Mouse (Mus musculus) mouse trophoblast stem cell (cell line): ENCODE measurements around the gene Pde11a.

Experiments
- in situ Hi-C, 2 experiments: fragments of 300-500 bp; cut with MseI, MboI; formaldehyde crosslinking; loops; 2 replicates in 1 of 2; 3 replicates in 1 of 2; pipeline ENCODE4 v1.15.1; 2025

The Pde11a gene

GRCm38 (mm10) chr2:76323185-76323875 is 15.2 kb downstream of the Pde11a start:
- in situ Hi-C loops, result no loop called here

- in situ Hi-C loops, result no loop called here
Observed at GRCm38 (mm10) chr2:76320336-76320735, 18.2 kb downstream of the Pde11a start.

GRCm38 (mm10) chr2:76319231-76319630 is 19.3 kb downstream of the Pde11a start:
- in situ Hi-C loops, result no loop called here

- in situ Hi-C loops, result no loop called here
Observed at GRCm38 (mm10) chr2:76287671-76288070, 50.9 kb downstream of the Pde11a start.

DNA sequence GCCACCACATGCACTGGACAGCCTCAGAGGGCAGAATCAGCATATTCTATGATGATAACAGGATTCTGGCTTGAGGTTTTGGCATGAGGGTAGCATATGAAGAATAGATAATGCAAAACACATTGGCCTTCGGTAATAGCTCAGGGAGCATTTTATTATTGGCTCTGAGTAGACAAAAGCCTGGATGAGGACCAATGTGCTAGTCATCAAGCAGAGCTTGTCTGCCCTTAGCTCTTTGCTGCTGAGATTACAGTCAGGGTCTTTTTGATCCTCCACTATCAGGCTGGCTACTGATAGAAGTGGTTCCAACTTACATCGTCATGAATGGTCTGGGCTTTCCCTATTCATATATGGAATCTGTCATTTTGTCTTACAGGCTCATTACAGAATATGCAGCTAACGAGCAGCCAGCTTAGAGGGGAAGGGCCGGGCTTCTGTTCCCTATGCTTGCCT is 52.3 kb downstream of the Pde11a start:
- in situ Hi-C loops, result no loop called here

DNA sequence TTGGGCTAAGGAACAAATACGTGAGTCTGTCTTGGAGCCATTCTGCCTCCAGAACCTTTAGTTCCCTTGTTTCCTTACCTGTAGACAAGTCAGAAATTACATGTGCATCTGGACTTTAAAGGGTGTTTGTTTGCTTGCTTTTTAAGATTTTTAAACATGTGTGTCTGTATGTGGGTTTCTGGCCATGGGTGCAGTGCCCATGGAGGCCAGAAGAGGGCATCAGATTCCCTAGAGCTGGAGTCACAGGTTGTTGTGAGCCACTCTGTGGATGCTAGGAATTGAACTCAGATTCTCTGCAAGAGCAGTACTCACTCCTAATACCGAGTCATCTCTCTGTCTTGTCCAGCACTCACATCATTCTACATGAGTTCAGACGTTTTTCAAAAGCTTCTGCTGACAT is 53.4 kb downstream of the Pde11a start:
- in situ Hi-C loops, result no loop called here

GRCm38 (mm10) chr2:76283378-76284132 is 55.0 kb downstream of the Pde11a start:
- in situ Hi-C loops, result no loop called here

GRCm38 (mm10) chr2:76269494-76269893 is 69.1 kb downstream of the Pde11a start:
- in situ Hi-C loops, result no loop called here

- in situ Hi-C loops, result no loop called here
Observed at GRCm38 (mm10) chr2:76267335-76267734, 71.2 kb downstream of the Pde11a start.

DNA sequence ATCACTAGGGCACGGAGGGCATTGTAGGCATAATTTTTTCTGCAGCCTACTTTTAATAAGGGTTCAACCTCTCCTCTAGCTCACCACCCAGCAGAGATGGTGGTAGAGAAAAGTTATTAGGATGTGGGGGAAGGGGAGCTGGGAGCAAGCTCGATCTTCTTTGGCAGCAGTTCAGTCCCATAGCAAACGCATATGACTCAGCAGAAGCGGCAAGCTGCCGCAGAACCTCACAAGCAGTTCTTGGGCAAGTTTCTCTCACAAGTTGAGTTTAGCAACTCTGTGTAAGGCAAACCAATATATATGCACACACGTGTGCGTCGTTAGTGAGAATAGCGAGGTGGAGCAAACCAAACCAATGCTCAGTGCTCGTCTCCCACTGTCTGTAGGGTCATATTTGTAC is 72.0 kb downstream of the Pde11a start:
- in situ Hi-C loops, result no loop called here

- in situ Hi-C loops, result no loop called here
Observed at GRCm38 (mm10) chr2:76264258-76264657, 74.3 kb downstream of the Pde11a start.

GRCm38 (mm10) chr2:76262661-76263060 is 75.9 kb downstream of the Pde11a start:
- in situ Hi-C loops, result no loop called here

DNA sequence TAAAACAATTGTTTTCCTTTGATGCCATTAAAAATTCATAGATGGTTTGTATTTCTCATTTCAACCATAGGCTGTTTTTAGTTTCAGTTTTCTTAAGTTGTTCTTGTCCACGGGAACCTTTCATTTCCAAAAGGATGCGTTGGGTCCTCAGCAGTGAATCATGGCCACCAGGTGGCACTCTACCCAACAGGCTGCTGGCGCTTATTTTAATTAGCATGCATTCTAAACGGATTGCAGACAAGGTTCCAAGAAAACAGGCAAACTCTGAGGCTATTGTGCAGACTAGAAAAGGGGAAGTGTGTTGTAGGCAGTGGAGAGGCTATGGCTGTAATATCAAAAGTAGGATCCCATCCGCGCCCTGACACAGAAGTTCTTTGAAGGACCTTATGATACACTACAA is 83.7 kb downstream of the Pde11a start:
- in situ Hi-C loops, result loop anchor here in 1 of 2 experiments (5.0 kb wide), 1 partner anchor 102 kb away; no protein-coding TSS in a partner anchor

GRCm38 (mm10) chr2:76251379-76251778 is 87.2 kb downstream of the Pde11a start:
- in situ Hi-C loops, result loop anchor here in 1 of 2 experiments (5.0 kb wide), 1 partner anchor 106 kb away; no protein-coding TSS in a partner anchor

DNA sequence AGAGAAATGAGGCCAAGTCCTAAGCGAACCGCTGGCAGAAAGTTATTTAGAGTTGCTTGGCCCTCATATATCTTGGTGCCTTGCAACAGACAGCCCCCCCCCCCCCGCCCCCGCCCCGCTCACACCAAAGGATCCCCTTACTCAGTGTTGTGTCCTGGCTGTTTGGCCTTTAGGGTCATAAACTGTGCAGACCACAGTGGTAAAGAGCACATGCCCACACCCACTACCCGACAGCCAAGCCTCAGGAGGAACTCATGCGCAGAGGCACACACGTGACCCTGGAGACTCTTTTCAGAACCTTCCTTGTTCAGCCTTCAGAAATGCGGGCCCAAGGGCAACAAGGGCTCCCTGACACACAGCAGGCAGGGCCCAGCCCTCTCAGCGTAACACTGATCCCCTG is 90.3 kb downstream of the Pde11a start:
- in situ Hi-C loops, result no loop called here

DNA sequence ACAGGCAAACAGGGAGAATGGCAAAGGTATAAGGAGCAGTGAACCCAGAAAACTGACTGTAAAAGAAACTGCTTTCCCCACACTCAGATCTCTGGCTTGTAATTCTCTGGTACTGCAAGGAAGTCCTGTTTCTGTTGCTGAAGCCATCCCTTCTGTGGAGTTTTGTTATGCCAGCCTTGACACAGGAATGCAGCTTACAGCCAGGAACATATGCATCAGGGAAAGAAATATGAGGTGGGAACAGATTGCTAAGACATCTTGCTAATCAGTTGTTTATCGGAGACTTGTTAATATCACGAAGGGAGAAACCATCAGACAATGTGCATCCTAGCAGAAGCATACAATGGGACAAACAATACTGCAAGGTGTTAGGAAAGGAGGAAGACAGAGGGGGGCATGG is 99.4 kb downstream of the Pde11a start:
- in situ Hi-C loops, result no loop called here

- in situ Hi-C loops, result no loop called here
Observed at GRCm38 (mm10) chr2:76238496-76238895, 100.1 kb downstream of the Pde11a start.

- in situ Hi-C loops, result no loop called here
Observed at GRCm38 (mm10) chr2:76237638-76238420, 100.7 kb downstream of the Pde11a start.

DNA sequence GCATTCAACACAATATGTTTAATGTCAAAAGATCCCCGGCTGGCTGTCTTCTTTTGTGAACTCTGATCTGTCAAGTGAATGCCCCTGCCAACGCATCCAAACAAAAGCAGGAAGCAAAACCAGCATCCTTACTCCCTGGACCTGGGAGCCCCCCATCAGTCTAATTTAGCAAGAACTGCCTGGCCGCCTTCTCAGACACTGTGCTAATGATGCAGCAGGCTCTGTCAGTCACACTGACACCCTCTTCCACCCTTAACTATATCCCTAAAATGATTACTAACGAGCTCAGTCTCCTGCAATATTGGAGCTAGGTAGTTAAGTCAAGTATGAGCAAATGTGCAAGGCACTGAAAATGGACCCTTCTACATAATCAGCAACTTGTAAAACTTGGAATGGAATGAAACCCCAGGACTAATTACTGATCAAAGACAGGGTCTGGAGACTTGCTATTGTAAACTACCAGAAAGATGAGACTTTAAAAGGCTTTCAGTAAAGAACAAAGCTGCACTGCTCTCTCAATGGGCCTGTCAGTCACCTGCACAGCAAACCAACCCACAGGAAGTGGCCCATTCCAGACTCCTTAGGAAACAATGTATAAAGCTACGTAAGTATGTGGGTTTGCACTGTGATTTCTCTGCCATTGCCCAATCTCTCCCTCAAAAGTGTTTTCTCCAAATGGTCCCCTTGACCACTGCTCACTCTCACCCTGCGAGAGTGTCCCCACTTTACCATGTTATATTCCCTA is 118.0 kb downstream of the Pde11a start:
- in situ Hi-C loops, result no loop called here

- in situ Hi-C loops, result no loop called here
Observed at GRCm38 (mm10) chr2:76219540-76219939, 119.0 kb downstream of the Pde11a start.

- in situ Hi-C loops, result no loop called here
Observed at GRCm38 (mm10) chr2:76216146-76216545, 122.4 kb downstream of the Pde11a start.
